In the genomic region with DNA sequence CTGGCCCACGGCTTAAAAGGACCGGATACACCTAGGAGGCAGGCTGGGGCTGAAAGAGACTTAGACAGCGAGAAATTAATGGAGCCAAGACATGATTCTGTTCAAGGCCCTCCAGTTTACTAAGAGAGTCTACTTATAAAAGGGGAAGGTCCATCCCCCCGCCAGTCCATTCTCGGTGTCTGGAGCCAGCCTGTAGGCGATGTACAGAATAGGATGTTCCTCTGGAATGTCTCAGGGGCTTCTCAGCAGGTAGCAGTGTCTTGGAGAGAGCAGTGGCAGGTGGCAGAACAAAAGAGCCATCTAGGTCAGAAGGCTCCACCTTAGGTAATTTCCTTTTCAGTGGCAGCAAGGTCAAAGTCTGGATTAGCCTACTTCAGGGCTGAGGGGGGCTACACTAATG, we compare ENCODE assay signal across 4 mouse cellular contexts.
DNase-seq lines count a peak whose midpoint lies in the region; TF ChIP-seq lines count a peak whose summit lies in the region.
"Not testable (repeated sequence)": the region's sequence is repeated elsewhere in the genome, so short reads cannot be mapped to it uniquely, and the experiment has no call there.

No protein-coding gene starts in this region.

- peaks cover 19% of the 10 kb centered on the region for H3K9me3 ChIP-seq in ES-Bruce4 (replicated peaks; ENCODE audit: control insufficient read depth, insufficient read depth, low read length, poor library complexity, severe bottlenecking)

- H3K36me3 ChIP-seq in ES-Bruce4 (ENCODE audit: control insufficient read depth, insufficient read depth, low read length, poor library complexity, severe bottlenecking): not testable (repeated sequence)

- DNase-seq in ES-CJ7 (ENCODE audit: low read depth, low spot score): peak; percentile 89
- DNase-seq in R1 (ENCODE audit: low read depth, low spot score): peak; percentile 89
- peak; percentile 75 for DNase-seq in ZHBTc4 (ENCODE audit: low read depth, low spot score)

- TF ChIP-seq EP300 in ES-Bruce4 (IDR thresholded peaks at IDR 0.05; ENCODE audit: insufficient read depth, low read depth, low read length): peak; percentile 90

- TF ChIP-seq POLR2A in ES-Bruce4 (IDR thresholded peaks at IDR 0.05; ENCODE audit: insufficient read depth, low read length): not testable (repeated sequence)

- H3K4me1 ChIP-seq in ES-Bruce4 (ENCODE audit: control insufficient read depth, insufficient read depth, low read length): not testable (repeated sequence)

- TF ChIP-seq CTCF in ES-Bruce4 (IDR thresholded peaks at IDR 0.05; ENCODE audit: low read depth, low read length): not testable (repeated sequence)

- H3K4me3 ChIP-seq in ES-Bruce4 (ENCODE audit: low read depth, low read length): not testable (repeated sequence)

- not testable (repeated sequence) for H3K27me3 ChIP-seq in ES-Bruce4 (ENCODE audit: control insufficient read depth, insufficient read depth, low read length, poor library complexity, severe bottlenecking)

- not testable (repeated sequence) for H3K9ac ChIP-seq in ES-Bruce4 (ENCODE audit: low read depth, poor library complexity, severe bottlenecking)

- H3K27ac ChIP-seq in ES-Bruce4 (ENCODE audit: insufficient read depth, low read length): peak overlapping the region; percentile 83
